Mouse (Mus musculus) granulocyte monocyte progenitor cell, adult 5-6 weeks (primary cell): ENCODE measurements at regions not wholly inside any gene's neighbourhood (a gene's known extent, or its start where the extent isn't known, plus 50 kb on each side); places are given as distances from the start of the nearest gene placed in this dataset.

Experiments
- ATAC-seq: replicated peaks from 2 replicates; pipeline ENCODE4 v1.8.0; 2016; ENCODE audit warnings: mild to moderate bottlenecking, moderate TSS enrichment, inconsistent platforms; ENCODE audit not compliant: poor library complexity, severe bottlenecking

- no peak for ATAC-seq
Measured at GRCm38 (mm10) chr1:90268131-90268691, 64.4 kb downstream of the Ackr3 start.

- no peak for ATAC-seq
Measured at GRCm38 (mm10) chr1:90268951-90269350, 65.2 kb downstream of the Ackr3 start.

GRCm38 (mm10) chr1:90269836-90270235 is 66.1 kb downstream of the Ackr3 start:
- ATAC-seq = no peak

GRCm38 (mm10) chr1:90271326-90271725 is 67.5 kb downstream of the Ackr3 start:
- no peak for ATAC-seq

- ATAC-seq = no peak
Measured at GRCm38 (mm10) chr1:90272411-90272810, 68.6 kb downstream of the Ackr3 start.

- ATAC-seq = no peak
Measured at GRCm38 (mm10) chr1:90272830-90273628, 69.2 kb downstream of the Ackr3 start.

- no peak for ATAC-seq
Measured at GRCm38 (mm10) chr1:90273629-90273928, 69.8 kb downstream of the Ackr3 start.

- no peak for ATAC-seq
Measured at GRCm38 (mm10) chr1:90274968-90275651, 71.3 kb downstream of the Ackr3 start.

GRCm38 (mm10) chr1:90275786-90276520 is 72.2 kb downstream of the Ackr3 start:
- no peak for ATAC-seq

- ATAC-seq = no peak
Measured at GRCm38 (mm10) chr1:90277486-90278255, 73.9 kb downstream of the Ackr3 start.

- no peak for ATAC-seq
Measured at GRCm38 (mm10) chr1:90279066-90279839, 75.5 kb downstream of the Ackr3 start.

- ATAC-seq = no peak
Measured at GRCm38 (mm10) chr1:90280227-90280626, 76.4 kb downstream of the Ackr3 start.

GRCm38 (mm10) chr1:90281255-90281654 is 77.5 kb downstream of the Ackr3 start:
- no peak for ATAC-seq

GRCm38 (mm10) chr1:90281956-90282355 is 78.2 kb downstream of the Ackr3 start:
- no peak for ATAC-seq

GRCm38 (mm10) chr1:90282367-90282766 is 78.6 kb downstream of the Ackr3 start:
- no peak for ATAC-seq

- no peak for ATAC-seq
Measured at GRCm38 (mm10) chr1:90283176-90283775, 79.5 kb downstream of the Ackr3 start.

- no peak for ATAC-seq
Measured at GRCm38 (mm10) chr1:90283912-90284636, 80.3 kb downstream of the Ackr3 start.

GRCm38 (mm10) chr1:90285318-90285717 is 81.5 kb downstream of the Ackr3 start:
- no peak for ATAC-seq
